Mouse (Mus musculus) right cerebral cortex, adult 2 months (tissue): ENCODE measurements at regions not wholly inside any gene's neighbourhood (a gene's known extent, or its start where the extent isn't known, plus 50 kb on each side); places are given as distances from the start of the nearest gene placed in this dataset.

ENCODE experiments used
- DNase-seq, 2 experiments: peaks; one replicate each; pipeline ENCODE4 v3.0.0; 2021 to 2022; ENCODE audit warnings: low spot score in 2 of 2

DNA sequence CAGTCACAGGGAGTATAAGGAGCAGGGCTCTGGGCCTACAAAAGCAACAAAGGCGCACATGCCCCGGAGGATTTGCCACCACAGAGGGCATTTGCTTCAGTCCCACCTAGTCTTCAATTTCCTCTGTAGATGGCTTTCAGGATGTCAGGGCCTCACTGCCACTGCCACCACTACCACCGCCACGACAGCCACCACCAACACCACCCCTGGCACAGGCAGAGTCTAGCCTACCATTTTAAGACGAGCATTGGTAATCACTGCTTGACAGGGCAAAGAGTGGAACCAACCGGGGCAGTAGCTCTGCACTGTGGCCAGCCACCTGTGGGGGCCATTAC lies 132.3 kb upstream of the Zfp703 start:
- DNase-seq: no peak

DNA sequence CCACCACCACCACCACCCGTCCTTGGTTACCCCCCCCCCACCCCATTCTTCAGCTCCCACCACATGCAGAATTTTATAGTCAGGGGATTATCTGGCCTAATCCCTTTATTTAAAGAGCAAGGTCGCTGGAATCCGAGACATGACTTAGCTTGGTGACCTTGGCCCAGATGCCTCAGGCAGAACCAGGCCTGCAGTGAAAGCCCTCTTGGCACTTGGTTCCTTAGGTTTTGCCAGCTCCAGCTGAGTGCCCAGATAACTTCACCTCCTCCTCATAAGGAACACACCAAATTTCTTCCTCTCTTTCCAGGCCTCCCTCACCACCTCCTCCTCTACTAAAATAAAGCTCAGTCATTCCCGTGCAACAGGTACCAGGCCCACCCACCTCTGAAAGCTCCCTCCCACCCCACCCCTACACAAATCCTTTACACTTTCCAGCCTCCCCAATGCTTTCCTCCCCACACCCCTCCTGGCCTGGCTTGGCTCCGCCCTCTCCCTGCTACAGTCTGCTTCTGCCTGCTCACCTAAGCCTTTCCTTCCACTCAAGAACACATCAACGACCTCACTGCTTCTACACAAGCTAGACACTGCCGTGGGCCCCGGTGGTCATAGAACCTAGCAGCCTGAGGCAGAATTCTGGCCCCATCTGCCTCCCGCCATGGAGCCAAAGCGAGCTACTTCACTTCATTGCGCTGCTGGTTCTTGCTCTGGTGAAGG lies 131.5 kb upstream of the Zfp703 start:
- DNase-seq: no peak

DNA sequence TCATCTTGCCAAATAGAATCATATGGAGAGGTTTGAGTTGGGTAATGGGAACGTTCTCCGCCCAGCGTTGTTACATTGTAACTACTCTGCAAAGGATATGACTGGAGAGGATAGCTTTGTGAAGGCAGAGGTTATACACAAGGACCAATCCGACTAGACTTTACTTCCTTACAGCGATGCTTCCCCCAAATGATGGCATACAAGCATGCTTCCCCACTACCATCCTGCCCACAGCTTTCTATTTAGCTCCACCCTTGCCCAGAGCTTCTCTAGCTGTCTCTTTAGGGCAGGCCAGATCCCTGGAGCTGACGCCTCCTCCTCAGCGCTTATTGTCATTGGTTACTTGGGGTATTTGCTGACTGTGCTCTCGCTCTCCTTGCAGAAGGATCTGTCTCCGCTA lies 130.1 kb upstream of the Zfp703 start:
- no peak for DNase-seq

DNA sequence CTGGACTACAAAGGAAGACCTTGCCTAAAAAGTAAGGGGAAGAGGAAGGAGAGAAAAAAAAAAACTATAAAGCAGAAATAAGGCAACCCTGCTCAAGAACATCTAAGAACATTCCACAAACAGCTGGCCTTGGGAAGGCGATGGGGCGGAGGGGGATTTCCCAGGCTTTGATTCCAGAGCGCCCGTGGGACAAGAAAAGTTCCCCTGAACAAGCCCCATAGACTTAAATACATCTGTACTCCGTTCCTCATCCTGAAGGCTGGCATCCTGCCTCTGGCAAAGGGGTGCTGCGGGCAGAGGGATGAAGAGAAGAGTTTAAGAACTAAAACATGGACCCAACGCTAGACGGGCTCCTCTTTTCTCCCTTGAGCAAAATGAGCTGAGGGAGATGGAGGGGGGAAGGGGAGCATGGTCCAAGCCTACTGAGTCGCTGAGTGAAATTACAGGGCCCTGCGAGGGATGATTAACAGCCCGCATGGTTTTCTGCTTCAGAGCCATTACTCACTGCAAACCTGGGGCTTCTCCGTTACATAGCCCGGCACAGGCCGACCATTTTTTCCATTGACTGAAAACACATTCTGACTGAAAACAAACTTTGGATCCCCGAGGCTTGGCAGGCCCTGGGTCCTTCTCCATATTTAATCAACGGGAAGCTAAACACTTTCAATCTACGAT lies 128.9 kb upstream of the Zfp703 start:
- DNase-seq: no peak

DNA sequence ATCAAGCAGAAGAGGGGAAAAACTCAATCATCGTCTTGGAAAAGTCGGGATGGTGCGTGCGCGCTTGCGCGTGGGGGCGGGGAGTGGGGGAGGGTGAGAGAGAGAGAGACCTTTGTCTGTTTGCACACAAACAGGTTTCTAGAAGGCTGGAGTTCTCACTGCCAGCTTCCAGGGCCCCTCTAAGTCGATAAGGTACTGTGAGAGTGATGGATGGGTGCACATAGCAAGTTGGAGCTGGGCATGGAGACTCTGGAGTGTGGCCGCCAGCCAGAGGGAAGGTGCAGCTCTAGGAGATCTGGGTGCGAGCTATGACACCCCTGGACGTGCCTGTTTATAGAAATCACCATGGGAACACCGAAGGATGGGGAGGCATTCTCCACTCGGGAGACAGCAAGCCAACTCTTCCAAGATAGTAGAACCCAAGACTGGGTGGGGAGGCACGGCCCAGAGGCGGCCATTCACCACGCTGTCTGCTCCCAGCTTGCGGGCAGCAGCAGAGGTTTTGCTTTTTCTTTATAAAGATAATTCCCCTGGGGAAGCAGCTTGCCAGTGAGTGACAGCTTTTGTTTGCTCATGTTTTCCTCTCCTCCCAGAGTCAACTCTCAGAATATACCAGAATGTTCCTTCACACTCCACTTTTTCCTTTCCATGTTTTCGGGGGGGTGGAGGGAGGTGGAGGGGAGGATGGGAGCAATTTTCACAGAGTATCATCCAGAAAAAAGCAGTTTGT lies 128.0 kb upstream of the Zfp703 start:
- DNase-seq: no peak

DNA sequence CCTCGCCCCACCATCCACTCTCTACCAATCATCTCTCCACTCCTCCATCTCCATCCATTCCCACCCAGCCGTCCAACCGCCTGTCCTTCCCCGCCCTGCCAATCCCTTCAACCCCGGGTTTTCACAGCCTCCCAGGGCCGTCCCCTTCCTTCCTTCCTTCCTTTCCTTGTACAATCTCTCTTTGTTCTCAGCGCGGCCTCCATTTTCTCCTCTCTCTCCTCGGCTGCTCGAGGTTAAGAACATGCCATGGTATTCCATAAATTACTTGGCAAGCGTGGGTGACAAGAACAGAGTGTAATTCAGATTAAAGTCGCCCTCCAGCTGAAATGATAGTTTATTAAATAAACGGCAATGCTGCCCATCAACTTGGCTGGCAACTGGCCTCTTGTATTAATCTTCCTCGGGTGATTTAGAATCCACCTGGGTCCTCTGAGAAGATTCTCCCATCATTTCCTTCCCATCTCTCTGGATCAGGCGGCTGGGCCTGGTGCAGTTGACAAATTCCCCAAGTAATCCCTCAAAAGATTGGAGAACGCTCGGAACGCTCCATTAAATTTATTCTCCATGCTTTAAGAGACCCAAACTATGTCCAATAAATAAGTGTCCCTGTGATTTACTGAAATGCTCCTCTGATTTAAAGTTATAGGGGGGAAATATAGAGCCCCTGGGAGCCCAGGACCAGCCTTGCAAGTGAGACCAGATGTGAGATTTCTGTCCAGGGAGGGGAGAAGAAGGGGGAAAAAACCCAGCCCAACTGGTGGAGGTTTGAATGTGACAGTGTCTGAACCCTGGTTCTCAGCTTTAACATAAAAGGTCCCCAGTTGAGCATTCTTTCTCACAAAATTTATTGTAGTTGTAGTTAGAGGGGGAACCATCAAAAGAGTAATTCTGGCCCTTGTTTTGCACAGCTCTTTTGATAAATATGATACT lies 125.0 kb upstream of the Zfp703 start:
- DNase-seq: no peak

DNA sequence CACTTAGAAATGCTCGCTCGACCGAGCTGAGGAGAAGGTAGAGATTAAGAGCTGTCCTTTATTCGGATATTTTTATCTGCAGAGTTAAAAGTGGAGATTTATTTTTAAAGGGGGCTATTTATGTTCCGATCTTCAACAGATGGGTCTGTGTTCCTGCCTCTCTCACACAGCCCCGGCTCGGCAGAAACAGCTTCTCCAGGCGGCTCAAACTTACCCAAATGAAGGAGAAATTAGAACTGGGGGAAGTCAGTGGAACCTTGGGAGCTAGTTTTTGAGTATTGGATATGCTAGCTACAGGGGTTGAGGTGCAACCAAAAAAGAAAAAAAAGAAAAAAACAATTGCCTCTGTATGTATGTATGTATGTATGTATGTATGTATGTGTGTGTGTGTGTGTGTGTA lies 124.2 kb upstream of the Zfp703 start:
- no peak for DNase-seq

DNA sequence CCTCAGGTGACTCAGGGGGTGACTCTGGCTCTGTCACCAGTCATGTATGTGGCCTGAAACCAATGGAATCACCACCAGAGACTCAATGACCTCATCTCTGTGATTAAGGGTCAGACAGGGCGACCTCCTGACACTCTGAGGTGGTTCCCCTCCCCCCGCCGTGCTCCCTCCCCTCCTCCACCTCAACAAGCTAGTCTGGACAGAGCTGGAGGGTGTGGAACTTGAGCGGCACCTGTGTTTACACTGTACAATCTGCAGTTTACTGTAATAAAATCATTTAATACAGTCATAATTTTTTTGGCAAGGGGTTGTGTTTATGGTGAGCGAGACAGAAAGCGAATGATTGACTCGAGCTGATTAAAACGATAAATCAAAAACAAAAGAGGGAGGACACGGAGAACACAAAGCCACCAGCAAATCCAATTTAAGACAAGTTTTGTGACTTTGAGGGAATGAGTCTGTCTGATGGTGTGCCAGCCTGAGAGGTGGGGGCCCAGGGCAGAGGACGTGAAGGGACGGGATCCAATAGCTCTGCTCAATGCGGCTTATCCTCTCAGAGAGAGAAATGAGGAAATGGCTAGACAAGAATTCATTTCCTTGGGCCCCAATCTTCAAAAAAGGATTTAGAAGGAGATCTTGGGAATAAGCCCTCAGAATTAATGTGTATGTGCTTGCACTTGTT lies 122.4 kb upstream of the Zfp703 start:
- no peak for DNase-seq

DNA sequence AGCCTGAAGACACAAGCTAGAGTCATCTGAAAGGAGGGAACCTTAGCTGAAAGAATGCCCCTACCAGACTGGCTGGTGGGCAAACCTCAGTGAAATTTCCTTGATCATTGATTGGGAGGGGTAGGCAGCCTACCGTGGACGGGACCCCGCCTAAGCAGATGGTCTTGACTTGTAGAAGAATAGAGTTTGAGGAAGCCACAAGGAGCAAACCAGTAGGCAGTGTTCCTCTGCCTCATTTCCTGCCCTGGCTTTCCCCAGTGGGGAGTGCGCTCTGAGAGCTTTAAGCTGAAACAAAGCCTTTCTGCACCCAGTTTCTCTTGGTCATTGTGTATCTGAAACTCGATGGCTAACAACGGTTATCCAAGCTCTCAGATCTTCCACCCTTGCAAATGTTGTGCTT lies 121.9 kb upstream of the Zfp703 start:
- DNase-seq: no peak

DNA sequence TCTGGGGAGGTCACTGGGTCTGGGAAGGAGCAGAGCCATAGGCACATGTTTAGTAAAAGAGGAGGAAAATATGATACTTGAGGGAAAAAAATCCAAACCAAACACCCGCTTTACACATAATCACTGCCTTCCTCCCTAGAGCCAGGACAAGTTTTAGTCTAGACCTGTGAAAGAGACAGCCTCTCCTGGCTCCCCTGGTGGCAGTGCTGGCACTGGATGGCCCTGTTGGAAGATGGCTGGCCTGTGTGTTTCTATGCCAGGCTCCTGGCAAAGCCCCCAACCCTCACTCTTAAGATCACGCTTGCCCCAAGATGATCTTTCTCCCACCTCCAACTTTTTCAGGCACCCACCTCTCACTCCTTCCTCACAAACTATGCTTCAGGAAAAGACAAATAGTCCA lies 112.6 kb upstream of the Zfp703 start:
- DNase-seq: no peak

DNA sequence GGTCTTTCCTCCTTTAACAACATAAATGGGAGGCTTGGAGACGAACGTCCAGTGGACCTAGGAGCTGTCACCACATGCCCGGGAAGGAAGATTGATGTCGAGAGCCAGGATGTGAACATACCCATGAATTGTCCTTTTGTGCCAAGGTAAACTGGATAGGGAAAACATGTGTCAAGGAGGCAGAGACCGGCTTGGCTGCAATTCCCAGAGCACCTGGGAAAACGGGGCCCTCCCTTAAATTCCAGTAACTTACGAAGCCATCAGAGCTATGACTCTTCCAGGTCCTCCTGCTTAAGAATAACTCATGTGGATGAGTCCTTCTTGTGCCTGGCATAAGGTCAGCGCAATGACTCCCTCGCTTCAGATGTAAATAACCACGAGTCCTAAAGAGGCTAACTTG lies 112.2 kb upstream of the Zfp703 start:
- no peak for DNase-seq

DNA sequence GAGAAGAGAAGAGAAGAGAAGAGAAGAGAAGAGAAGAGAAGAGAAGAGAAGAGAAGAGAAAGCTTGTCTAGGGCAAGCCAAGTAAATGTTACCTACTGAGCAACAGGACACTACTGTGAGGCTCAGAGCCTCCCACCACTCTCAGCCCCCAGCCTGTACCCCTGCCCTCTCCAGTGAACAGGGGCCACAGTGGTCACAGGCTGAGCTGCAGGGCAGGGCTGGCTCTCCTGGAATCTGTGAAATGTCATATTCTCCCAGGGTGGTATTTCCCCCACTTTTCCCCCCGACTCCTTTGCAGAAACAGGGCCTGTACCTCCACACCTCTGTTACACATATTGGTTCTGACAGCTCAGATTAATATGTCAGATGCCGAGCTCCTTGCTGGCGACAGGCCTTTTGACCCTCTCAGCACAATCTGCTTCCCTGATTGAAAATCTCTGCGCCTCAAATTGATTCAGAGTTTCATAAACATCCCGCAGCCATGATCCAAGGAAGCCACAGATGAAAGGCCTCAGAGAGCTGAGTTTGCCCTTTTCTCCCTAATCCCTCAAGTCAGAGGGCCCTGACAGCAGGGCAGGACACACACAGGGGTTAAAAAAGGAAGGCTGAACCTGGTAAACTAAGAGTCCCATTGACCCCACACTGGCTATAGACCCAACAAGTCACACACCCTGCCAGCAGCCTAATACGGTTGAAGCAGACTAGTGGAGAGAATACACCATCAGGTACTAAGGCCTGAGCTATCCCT lies 108.8 kb upstream of the Zfp703 start:
- no peak for DNase-seq

DNA sequence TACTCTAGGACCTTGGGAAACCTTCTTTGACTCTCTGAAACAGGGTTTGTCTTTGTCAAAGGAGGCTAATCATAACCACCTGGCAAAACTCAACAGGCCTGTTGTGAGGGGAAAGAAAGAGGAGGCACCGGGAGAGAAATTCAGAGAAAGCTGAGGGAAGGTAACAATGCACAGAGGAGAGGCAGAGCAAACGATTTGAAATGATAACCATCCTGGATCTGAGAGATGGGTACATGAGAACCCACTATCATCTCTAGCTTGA lies 108.3 kb upstream of the Zfp703 start:
- DNase-seq: no peak

DNA sequence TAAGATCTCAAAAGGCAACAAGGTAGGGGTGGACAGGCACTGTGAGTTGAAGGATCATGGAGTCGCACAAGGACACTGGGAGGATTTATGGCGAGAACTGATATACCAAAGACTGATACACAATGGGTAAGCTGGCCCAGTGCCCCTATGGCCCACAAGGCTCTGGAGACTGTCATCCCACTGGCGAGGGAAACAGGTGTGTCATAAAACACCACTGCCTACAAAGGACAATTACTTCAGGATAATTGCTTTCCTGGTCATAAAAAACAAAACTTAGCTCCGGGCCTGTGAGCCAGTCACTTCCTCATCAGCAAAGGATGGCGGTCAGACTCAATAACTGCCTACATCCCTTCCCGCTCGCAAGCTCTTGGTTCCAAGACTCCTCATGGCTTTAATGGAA lies 105.3 kb upstream of the Zfp703 start:
- DNase-seq: no peak

DNA sequence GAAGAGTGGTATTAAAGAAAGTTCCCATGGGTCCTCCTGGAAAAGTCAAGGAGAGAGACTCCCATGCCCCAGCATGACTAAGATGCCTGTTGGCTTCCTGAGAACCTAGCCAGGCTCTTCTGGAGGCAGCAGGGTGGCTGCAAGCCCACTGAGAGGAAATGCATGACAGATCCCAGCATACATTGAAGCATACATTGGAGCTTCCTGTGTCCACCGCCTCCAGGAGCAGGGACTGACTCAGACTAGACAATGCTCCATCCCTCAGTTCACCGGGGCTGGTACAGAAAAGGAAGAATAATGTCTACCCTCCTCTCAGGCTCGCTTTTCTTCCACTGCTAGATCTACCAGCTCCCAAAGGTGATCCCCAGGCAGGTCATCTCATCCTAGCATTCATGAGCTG lies 104.7 kb upstream of the Zfp703 start:
- peak in 1 of 2 experiments; percentile 40 for DNase-seq

DNA sequence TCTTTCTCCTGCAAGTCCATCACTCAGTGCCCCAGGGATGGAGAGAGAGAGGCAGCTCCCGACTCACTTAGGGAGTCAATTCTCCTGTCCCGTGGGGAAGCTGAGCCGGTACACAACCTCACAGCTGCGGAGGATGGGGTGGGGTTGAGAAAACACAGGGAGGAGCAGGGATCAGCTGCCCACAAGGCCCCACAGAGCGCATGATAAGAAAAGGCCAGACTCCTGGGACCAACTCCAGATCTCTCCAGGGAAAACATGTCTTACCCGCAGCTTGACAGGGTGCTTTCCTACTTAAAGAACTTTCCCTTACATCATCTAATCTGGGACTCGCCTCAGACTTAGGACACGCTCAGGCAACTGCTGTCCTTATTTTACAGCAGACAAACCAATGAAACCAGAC lies 104.3 kb upstream of the Zfp703 start:
- no peak for DNase-seq

DNA sequence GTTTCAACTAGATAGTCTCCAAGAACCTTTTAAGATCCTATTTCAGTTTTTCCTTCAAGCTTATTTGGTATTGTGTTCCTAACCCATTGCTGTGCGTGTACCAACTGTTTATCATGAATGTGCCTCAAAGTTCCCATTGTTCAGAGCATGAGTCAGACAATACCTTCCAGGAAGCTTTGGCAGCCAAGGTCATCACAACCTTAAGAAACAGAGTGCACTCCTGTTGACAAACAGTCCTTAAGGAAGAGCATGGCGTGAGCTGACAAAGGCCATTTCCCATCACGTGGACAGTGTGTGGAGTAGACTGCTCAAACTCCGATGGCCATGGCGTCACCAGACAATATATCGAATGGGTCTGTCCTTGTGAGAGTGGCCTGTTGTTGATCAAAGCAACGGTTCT lies 96.9 kb upstream of the Zfp703 start:
- DNase-seq: no peak

DNA sequence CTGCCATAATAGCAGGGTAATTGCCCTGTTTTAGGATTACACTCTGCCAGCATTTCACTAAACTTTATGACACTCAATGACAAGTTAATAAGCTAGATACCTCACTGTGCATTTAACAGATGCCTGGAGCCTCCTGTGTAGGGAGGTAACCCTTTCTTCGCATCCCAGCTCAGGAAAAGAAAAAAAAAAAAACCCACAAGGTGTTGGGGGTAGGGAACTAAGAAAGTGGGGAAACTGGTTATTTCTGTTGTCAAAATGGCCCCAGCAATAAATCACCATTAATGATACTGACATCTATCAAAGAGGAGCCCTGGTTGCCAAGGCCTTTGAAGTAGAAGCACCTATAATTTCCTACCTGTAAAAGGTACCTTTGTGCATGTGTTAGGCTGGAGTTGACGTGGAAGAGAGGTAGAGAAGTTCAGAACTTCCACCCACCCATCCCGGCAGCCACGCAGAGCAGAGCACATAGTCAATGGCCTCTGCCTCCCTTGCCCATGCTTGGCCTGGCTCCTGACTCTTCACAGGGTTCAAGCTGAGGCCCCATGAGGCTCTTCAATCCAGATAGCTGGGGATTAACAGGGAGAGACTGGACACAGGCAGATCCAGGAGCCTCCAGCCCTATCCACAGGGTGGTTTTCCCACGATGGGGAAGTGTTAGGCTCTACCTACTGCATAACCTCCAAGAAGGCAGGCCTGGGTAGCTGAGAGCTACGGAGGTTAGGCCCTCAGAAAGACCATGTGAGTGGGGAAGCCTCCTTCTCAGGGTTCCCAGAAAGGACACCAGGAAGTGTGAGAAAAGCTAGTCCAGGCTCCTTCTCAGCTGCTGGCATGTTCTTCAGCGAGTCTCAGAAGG lies 95.6 kb upstream of the Zfp703 start:
- no peak for DNase-seq

DNA sequence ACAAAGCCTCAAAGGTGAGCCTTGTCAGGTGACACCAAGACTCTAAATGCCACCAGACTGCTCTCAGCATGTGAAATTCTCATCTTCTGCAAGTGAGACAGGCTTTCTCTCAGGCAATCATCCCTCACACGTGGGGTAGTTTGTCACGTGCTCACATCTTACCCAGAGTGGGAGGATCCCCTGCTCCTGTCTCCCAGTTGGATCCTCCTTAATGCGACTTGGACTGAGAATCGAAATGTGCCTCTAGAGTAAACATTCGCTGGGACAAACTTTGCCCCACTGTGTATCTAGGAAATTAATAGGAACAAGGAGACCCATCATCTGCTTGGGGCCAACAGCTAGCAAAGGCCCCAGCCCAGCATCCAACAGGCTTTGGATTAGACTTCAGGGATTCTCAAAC lies 94.5 kb upstream of the Zfp703 start:
- DNase-seq: no peak

DNA sequence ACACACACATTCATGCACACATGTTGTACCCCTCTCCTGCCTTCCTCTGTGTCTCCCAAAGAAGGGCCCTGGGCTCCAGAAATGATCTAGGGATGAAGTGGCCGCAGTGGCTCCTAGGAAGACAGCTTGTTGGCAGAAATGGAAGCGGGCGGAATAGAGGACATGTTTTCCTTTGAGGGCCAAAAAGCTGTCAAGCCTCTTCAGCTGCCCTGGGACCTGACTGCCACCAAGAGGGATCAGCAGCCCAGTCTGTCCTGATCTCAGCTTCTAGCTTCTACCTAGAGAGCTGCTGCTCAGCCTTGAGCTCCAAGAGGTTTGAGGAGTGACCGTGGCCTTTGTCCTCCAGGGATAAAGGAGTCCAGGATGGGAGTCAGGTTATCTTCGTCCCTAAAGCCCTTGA lies 93.8 kb upstream of the Zfp703 start:
- no peak for DNase-seq
